Mouse (Mus musculus) left cerebral cortex, adult 11 months (tissue): ENCODE measurements around the gene Slc6a6.
A peak's percentile ranks its signal among the peaks of the same experiment; 100 is the strongest.

Experiments used
- DNase-seq: peaks from one replicate; pipeline ENCODE4 v3.0.0; 2022; ENCODE audit warnings: low spot score

Gene Slc6a6

GRCm38 (mm10) chr6:91683602-91684473, at the start of gene Slc6a6:
TSS of gene Slc6a6 (plus strand) at chr6:91684053.
- DNase-seq: peak; percentile 94

GRCm38 (mm10) chr6:91634417-91634816, 49.4 kb upstream of the Slc6a6 start:
- no peak for DNase-seq

GRCm38 (mm10) chr6:91634876-91635275, 49.0 kb upstream of the Slc6a6 start:
- no peak for DNase-seq

GRCm38 (mm10) chr6:91638204-91638995, 45.5 kb upstream of the Slc6a6 start:
- DNase-seq: no peak

GRCm38 (mm10) chr6:91643011-91643410, 40.8 kb upstream of the Slc6a6 start:
- no peak for DNase-seq

- no peak for DNase-seq
Observed at GRCm38 (mm10) chr6:91643416-91643921, 40.4 kb upstream of the Slc6a6 start.

- DNase-seq: peak; percentile 35
Observed at GRCm38 (mm10) chr6:91646019-91646418, 37.8 kb upstream of the Slc6a6 start.

- DNase-seq: no peak
Observed at GRCm38 (mm10) chr6:91646822-91647221, 37.0 kb upstream of the Slc6a6 start.

GRCm38 (mm10) chr6:91647385-91647791, 36.5 kb upstream of the Slc6a6 start:
- DNase-seq: no peak

GRCm38 (mm10) chr6:91650255-91650654, 33.6 kb upstream of the Slc6a6 start:
- DNase-seq: no peak

GRCm38 (mm10) chr6:91652296-91652695, 31.6 kb upstream of the Slc6a6 start:
- no peak for DNase-seq

- DNase-seq: no peak
Observed at GRCm38 (mm10) chr6:91655244-91655643, 28.6 kb upstream of the Slc6a6 start.

- DNase-seq: no peak
Observed at GRCm38 (mm10) chr6:91655874-91656433, 27.9 kb upstream of the Slc6a6 start.

GRCm38 (mm10) chr6:91658288-91658687, 25.6 kb upstream of the Slc6a6 start:
- no peak for DNase-seq

- peak; percentile 21 for DNase-seq
Observed at GRCm38 (mm10) chr6:91659841-91660509, 23.9 kb upstream of the Slc6a6 start.

GRCm38 (mm10) chr6:91662301-91662700, 21.6 kb upstream of the Slc6a6 start:
- DNase-seq: no peak

- DNase-seq: no peak
Observed at GRCm38 (mm10) chr6:91663616-91664015, 20.2 kb upstream of the Slc6a6 start.

- no peak for DNase-seq
Observed at GRCm38 (mm10) chr6:91665267-91665666, 18.6 kb upstream of the Slc6a6 start.

- no peak for DNase-seq
Observed at GRCm38 (mm10) chr6:91665990-91666700, 17.7 kb upstream of the Slc6a6 start.

- DNase-seq: no peak
Observed at GRCm38 (mm10) chr6:91667141-91667540, 16.7 kb upstream of the Slc6a6 start.

- no peak for DNase-seq
Observed at GRCm38 (mm10) chr6:91668276-91668675, 15.6 kb upstream of the Slc6a6 start.
